Mouse (Mus musculus): ENCODE data around the gene Ctla2b. TPM values are rescaled to one million over a fixed set of nuclear protein-coding genes. Genes with fewer than 3 reads are reported as not detected.

The Ctla2b gene
- polyA plus RNA-seq (2014; fragmentation: Illumina TruSeq; extraction: RNeasy Lipid Tissue Mini Kit (QIAGEN cat#74804); ENCODE audit: low replicate concordance): 4.1 TPM

GRCm38 (mm10) chr13:60897328-60897727 lies at the start of gene Ctla2b:
TSS of gene Ctla2b (minus strand) at chr13:60897447.

DNA sequence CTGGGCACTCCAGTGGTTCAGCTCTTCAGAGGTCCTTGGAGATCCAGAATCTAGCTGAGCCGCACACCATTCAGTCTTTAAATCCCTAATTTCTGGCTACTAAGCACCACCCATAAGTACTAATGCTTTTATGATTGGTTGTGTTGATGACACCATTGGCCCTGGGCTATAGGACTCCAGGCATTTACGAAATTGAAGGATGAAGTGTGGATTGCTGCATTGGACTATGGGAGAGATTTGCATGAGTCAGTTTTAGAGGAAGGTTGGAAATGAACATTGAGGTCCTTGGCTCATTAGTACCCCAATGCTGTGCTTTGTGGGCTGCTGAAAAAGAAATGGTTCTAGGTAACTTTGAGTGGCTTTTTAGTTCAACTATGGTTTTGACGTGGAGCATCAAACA lies 44.6 kb upstream of the Ctla2b start, which contains the start of gene Tpbpa:
Gene Tpbpa (minus strand): TSS at position 101 of the 400 bp plus-strand sequence.

DNA sequence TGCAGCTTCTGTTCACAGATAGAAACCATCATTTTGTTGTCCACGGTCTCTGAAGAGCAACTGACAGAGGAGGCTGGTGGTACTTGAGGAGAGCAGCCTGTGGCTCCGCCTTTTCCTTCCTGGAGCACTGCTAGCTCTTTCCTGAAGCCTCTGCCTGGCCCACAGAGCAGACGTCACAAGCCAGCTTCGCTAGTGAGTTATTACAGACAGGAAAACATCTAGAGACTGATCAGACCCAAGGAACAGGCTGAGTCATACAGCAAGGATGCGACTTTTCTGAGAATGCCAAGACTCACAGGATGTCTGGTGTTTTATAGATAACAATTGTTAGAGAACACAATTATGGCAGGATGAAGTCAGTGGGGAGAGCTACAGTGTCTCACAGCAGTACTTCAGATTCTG lies 39.3 kb upstream of the Ctla2b start, which contains the start of the genes Gm49391 and Ctla2a:
Gene Gm49391 (minus strand): TSS at position 72 of the 402 bp plus-strand sequence.
Gene Ctla2a (minus strand): TSS at position 126 of the 402 bp plus-strand sequence.

GRCm38 (mm10) chr13:60935490-60935889 lies 38.2 kb upstream of the Ctla2b start, which contains the start of gene Gm49393:
TSS of gene Gm49393 (minus strand) at chr13:60935590.

GRCm38 (mm10) chr13:60904780-60905179 lies 7.5 kb upstream of the Ctla2b start, which contains the start of gene Tpbpb:
TSS of gene Tpbpb (minus strand) at chr13:60904880.

DNA sequence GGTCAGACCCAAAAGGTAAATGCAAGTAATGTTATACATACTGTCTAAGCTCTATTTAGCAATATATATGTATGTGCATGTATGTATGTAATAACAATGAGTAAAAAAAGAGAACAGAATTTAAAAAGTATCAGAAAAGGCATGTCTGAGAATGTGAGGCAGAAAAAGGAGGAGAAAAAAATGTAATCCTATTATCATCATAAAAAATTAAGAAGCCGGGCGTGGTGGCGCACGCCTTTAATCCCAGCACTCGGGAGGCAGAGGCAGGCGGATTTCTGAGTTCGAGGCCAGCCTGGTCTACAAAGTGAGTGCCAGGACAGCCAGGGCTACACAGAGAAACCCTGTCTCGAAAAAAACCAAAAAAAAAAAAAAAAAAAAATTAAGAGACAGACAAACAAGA lies 453 bp downstream of the Ctla2b start, which contains the start of gene Gm49392:
Gene Gm49392 (minus strand): TSS at position 101 of the 400 bp plus-strand sequence.

DNA sequence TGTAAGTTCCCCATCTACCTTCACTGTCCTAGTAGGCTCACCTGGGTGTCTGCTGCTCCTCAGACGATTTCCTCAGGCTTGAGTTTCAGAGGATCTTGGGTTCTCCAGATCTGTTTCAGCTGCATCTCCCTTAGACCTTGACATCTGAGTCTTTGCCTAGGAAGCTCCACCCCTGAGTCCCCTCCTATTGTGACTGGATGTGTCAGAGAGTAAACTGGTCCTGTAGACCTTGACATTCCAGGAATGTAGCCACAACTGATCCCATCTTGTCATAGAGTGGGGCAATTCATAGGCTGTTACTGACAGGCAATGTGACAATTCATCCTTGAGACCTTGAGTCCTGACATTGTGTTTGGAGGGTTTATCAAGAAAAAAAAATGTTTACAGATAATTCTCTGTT lies 33.0 kb downstream of the Ctla2b start, which contains the start of gene 4930486L24Rik:
Gene 4930486L24Rik (minus strand): TSS at position 195 of the 400 bp plus-strand sequence.

Other genes with a start within 250 kb of the Ctla2b start
- gene BC051665, start 111.1 kb downstream of the Ctla2b start, polyA plus RNA-seq (2014; fragmentation: Illumina TruSeq; extraction: RNeasy Lipid Tissue Mini Kit (QIAGEN cat#74804); ENCODE audit: low replicate concordance): not detected
- gene Ctsll3, start 94.6 kb downstream of the Ctla2b start, polyA plus RNA-seq (2014; fragmentation: Illumina TruSeq; extraction: RNeasy Lipid Tissue Mini Kit (QIAGEN cat#74804); ENCODE audit: low replicate concordance): not detected
- not detected for gene 4930486L24Rik, start 33.0 kb downstream of the Ctla2b start, polyA plus RNA-seq (2014; fragmentation: Illumina TruSeq; extraction: RNeasy Lipid Tissue Mini Kit (QIAGEN cat#74804); ENCODE audit: low replicate concordance)
- 0.33 TPM for gene Gm49392, start 553 bp downstream of the Ctla2b start, polyA plus RNA-seq (2014; fragmentation: Illumina TruSeq; extraction: RNeasy Lipid Tissue Mini Kit (QIAGEN cat#74804); ENCODE audit: low replicate concordance)
- gene Tpbpb, start 7.4 kb upstream of the Ctla2b start, polyA plus RNA-seq (2014; fragmentation: Illumina TruSeq; extraction: RNeasy Lipid Tissue Mini Kit (QIAGEN cat#74804); ENCODE audit: low replicate concordance): not detected
- not detected for gene Gm49393, start 38.1 kb upstream of the Ctla2b start, polyA plus RNA-seq (2014; fragmentation: Illumina TruSeq; extraction: RNeasy Lipid Tissue Mini Kit (QIAGEN cat#74804); ENCODE audit: low replicate concordance)
- gene Gm49391, start 39.1 kb upstream of the Ctla2b start, polyA plus RNA-seq (2014; fragmentation: Illumina TruSeq; extraction: RNeasy Lipid Tissue Mini Kit (QIAGEN cat#74804); ENCODE audit: low replicate concordance): 7.6 TPM
- 9.5 TPM for gene Ctla2a, start 39.2 kb upstream of the Ctla2b start, polyA plus RNA-seq (2014; fragmentation: Illumina TruSeq; extraction: RNeasy Lipid Tissue Mini Kit (QIAGEN cat#74804); ENCODE audit: low replicate concordance)
- not detected for gene Tpbpa, start 44.5 kb upstream of the Ctla2b start, polyA plus RNA-seq (2014; fragmentation: Illumina TruSeq; extraction: RNeasy Lipid Tissue Mini Kit (QIAGEN cat#74804); ENCODE audit: low replicate concordance)
- gene Ctsj, start 108.5 kb upstream of the Ctla2b start, polyA plus RNA-seq (2014; fragmentation: Illumina TruSeq; extraction: RNeasy Lipid Tissue Mini Kit (QIAGEN cat#74804); ENCODE audit: low replicate concordance): not detected
- gene Ctsq, start 143.2 kb upstream of the Ctla2b start, polyA plus RNA-seq (2014; fragmentation: Illumina TruSeq; extraction: RNeasy Lipid Tissue Mini Kit (QIAGEN cat#74804); ENCODE audit: low replicate concordance): not detected

All from small intestine, adult 10 weeks (tissue).